Mouse (Mus musculus) ES-Bruce4 (cell line): ENCODE measurements around the gene Flt3. TPM values are rescaled to one million over a fixed set of nuclear protein-coding genes. Genes with fewer than 3 reads are reported as not detected.

Experiments used
- H3K27ac ChIP-seq: 2 replicates; pipeline ENCODE4 v1.5.1; 2012; ENCODE audit warnings: low read length, inconsistent platforms; ENCODE audit not compliant: insufficient read depth
- H3K27me3 ChIP-seq: 2 replicates; pipeline ENCODE4 v1.6.1; 2012; ENCODE audit warnings: mild to moderate bottlenecking, low read length, inconsistent platforms; ENCODE audit not compliant: control insufficient read depth, poor library complexity, insufficient read depth, severe bottlenecking
- H3K36me3 ChIP-seq: 2 replicates; pipeline ENCODE4 v1.6.1; 2012; ENCODE audit warnings: inconsistent platforms, mild to moderate bottlenecking, low read length, moderate library complexity; ENCODE audit not compliant: control insufficient read depth, poor library complexity, insufficient read depth, severe bottlenecking
- H3K4me1 ChIP-seq: one replicate; pipeline ENCODE4 v1.8.1; 2011; ENCODE audit warnings: low read length; ENCODE audit not compliant: control insufficient read depth, insufficient read depth
- H3K4me3 ChIP-seq: 2 replicates; pipeline ENCODE4 v1.5.1; 2011; ENCODE audit warnings: low read depth, mild to moderate bottlenecking, low read length
- H3K9ac ChIP-seq: 2 replicates; pipeline ENCODE4 v1.6.1; 2012; ENCODE audit warnings: low read depth, mild to moderate bottlenecking, inconsistent platforms; ENCODE audit not compliant: poor library complexity, severe bottlenecking
- H3K9me3 ChIP-seq: replicated peaks from 2 replicates; pipeline ENCODE4 v1.6.1; 2012; ENCODE audit warnings: mild to moderate bottlenecking, low read length, inconsistent platforms; ENCODE audit not compliant: control insufficient read depth, poor library complexity, insufficient read depth, severe bottlenecking
- CTCF ChIP-seq: IDR thresholded peaks from one replicate; pipeline ENCODE4 v1.8.1; 2011; ENCODE audit warnings: low read depth, low read length
- EP300 ChIP-seq: IDR thresholded peaks from 2 replicates; pipeline ENCODE4 v1.6.1; 2011; ENCODE audit warnings: low read depth, low read length; ENCODE audit not compliant: insufficient read depth
- POLR2A ChIP-seq: IDR thresholded peaks from one replicate; pipeline ENCODE4 v1.8.1; 2011; ENCODE audit warnings: low read length; ENCODE audit not compliant: insufficient read depth
- polyA plus RNA-seq: library from polyadenylated mRNA; stranded (reverse); fragments of >200 nt; gene quantifications from 2 replicates; pipeline ENCODE4 v1.2.4, GENCODE M21; 2011; ENCODE audit warnings: low read depth; ENCODE audit not compliant: missing spikeins, insufficient read depth, insufficient read length

The Flt3 gene
- polyA plus RNA-seq, 1 experiment: 0.21 TPM

DNA sequence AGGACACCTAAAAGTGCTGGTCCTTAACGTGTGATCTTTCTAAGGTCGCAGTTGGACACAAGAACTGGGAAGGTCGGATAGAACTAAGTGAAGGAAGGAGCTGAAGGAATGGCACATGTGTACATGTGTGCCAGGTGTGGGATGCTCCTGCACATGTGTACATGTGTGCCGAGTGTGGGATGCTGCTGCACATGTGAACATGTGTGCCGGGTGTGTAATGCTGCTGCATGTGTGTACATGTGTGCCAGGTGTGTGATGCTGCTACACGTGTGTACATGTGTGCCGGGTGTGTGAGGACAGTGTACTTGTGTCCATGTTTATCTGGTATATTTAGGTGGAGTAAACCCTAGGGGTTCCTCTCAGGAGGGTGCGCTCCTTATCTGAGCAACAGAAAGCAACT lies 32.6 kb upstream of the Flt3 start:
- no peak overlapping the region for H3K9ac ChIP-seq

DNA sequence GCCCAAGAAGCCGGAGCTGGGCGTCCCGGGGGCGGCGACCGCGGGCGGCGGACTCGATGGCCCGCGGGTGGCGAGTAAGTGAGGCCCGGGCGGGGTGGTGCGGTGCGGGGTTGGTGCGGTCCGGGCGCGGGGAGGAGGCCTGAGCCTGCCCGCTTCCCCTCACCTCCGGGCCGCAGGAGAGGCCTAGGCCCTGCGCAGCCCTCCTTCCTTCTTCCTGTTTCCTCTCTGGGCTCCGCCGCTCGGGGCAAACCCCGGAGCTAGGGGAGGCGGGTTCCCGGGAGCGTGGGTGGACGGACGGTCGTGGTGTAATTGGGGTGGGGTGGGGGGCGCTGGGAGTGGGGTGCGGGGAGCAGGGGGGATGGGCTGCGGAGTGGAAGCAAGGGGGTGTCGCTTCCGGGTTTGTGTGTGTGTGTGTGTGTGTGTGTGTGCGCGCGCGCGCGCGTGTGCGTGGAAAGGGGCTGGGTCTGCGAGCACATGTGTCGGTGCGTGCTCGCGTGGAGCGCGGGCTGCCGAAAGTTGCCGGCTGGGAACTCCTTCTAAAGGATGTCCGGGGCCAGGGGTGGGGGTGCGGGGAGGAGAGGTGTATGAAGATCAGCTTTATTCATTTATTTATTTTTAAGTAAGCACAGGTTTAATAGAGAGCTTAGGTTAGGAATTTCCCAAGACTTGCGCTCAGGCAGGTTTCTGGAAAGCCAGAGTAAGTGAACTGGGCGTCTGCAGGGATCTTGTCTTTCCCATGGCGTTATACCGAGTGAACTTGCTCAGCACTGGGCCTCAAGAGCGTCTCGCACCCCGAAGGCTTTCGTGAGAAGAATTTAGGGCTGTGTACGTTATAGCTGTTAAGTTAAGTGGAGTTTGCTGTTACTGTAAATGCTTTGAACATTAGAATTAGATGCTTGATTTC lies 30.9 kb upstream of the Flt3 start:
- H3K9me3 ChIP-seq: no peaks in the 10 kb centered on the region
- TF ChIP-seq CTCF (no peak), EP300 (no peak), POLR2A (no peak)

More for the DNA sequence above, 32.6 kb upstream of the Flt3 start:
- H3K36me3 ChIP-seq: no peaks in the 10 kb centered on the region
- TF ChIP-seq POLR2A (no peak), CTCF (no peak), EP300 (no peak)
- no peaks in the 10 kb centered on the region for H3K9me3 ChIP-seq
- H3K4me1 ChIP-seq: peaks cover 3% of the 10 kb centered on the region
- H3K27me3 ChIP-seq: no peaks in the 10 kb centered on the region
- no peak overlapping the region for H3K4me3 ChIP-seq
- no peak overlapping the region for H3K27ac ChIP-seq

GRCm38 (mm10) chr5:147430361-147430935 lies 30.2 kb upstream of the Flt3 start:
- Histone ChIP-seq H3K9me3 (no peaks in the 10 kb centered on the region), H3K27ac (peak overlapping the region; percentile 73), H3K27me3 (no peaks in the 10 kb centered on the region), H3K9ac (peak overlapping the region; percentile 95), H3K36me3 (no peaks in the 10 kb centered on the region), H3K4me3 (peak overlapping the region; percentile 93), H3K4me1 (peaks cover 3% of the 10 kb centered on the region)
- TF ChIP-seq EP300 (no peak), CTCF (no peak), POLR2A (no peak)

More for the DNA sequence above, 30.9 kb upstream of the Flt3 start:
- H3K36me3 ChIP-seq: no peaks in the 10 kb centered on the region
- H3K9ac ChIP-seq: peak overlapping the region; percentile 95
- peaks cover 3% of the 10 kb centered on the region for H3K4me1 ChIP-seq
- no peak overlapping the region for H3K27ac ChIP-seq
- peak overlapping the region; percentile 93 for H3K4me3 ChIP-seq
- no peaks in the 10 kb centered on the region for H3K27me3 ChIP-seq

DNA sequence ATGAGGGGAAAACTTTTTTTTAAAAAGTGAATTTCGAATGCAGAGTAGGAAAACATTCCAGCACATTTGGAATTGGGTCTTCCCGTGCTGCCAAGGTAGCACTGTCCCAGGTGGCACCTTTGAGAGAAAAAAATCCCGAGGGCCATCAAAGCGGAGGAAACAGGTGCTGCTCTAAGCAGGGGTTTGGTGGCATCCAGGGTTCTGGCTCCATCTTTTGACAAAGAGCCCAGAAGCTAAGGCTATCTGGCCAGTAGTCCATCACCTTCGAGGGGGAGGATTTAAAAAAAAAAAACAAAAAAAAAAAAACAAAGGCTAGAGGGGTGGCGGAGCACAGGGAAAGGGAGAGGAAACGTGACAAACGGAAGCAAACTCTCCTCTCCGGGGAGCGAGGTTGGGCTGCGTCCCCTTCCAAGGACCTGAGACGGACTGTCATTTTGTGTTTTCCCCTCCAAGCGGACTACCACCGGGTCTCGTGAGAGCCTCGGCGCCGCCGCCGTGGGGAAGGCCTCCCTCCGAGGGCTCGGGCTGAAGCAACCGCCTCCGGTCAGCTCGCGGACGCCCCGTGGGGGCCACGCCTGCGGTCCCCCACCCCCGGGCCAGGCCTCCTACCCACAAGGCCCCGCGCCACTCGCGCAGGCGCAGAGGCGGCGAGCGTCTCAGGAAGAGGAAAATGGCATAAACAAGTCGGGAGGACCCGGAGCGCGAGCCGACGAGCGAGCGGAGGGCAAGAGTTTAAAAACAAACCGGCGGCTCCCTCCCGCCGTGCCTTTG lies 29.4 kb upstream of the Flt3 start, which contains the start of gene Pan3:
Gene Pan3 (plus strand): TSS at position 627 of the 771 bp plus-strand sequence.
- no peaks in the 10 kb centered on the region for H3K27me3 ChIP-seq
- peak within 1 kb of the TSS; percentile 93 for H3K4me3 ChIP-seq
- TF ChIP-seq POLR2A: peak; percentile 23
- TF ChIP-seq EP300: no peak
- no peaks in the 10 kb centered on the region for H3K36me3 ChIP-seq
- H3K4me1 ChIP-seq: peaks cover 3% of the 10 kb centered on the region
- H3K27ac ChIP-seq: peak within 1 kb of the TSS; percentile 73
- peak within 1 kb of the TSS; percentile 95 for H3K9ac ChIP-seq
- no peaks in the 10 kb centered on the region for H3K9me3 ChIP-seq

DNA sequence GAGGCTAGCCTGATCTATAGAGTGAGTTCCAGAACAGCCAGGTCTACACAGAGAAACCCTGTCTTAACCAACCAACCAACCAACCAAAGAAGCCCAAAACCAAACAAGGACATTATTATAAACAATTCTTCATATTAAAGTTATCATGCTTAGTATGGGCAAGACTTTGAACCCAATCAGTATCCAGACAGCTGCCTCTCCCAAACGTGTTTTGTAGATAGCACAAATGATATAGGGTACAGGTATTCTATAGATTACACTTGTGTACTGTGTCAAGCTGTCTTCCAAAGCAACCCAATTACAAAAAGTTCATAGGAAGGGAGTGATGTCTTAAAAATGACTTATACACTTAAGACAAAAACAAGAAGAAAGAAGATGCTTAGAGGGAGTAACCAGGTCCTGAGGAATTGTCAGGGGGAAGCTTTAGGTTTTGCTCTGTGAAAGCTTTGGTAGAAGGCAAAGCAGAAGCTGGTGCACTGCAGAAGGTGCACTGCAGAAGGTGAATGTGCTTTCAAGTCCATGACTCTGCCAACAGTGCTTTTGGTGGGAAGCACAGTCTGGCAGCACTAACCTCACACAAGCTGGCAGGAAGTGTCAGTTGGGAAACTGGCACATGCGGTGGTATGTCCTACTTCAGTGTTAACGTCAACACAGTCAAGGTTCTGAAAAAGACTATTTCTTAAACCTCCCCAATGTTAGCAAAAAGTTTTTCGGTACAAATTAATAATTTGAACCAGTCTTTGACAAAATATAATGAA lies 25.9 kb upstream of the Flt3 start:
- TF ChIP-seq EP300 (no peak), CTCF (no peak), POLR2A (no peak)
- no peak overlapping the region for H3K9ac ChIP-seq
- no peak overlapping the region for H3K27ac ChIP-seq
- no peaks in the 10 kb centered on the region for H3K4me1 ChIP-seq
- H3K27me3 ChIP-seq: no peaks in the 10 kb centered on the region
- H3K4me3 ChIP-seq: no peak overlapping the region
- no peaks in the 10 kb centered on the region for H3K9me3 ChIP-seq
- no peaks in the 10 kb centered on the region for H3K36me3 ChIP-seq
